ENCODE assay signal across 8 mouse cellular contexts in genomic region chr1:43827763-43828194, GRCm38 (mm10). TPM values are rescaled to one million over a fixed set of nuclear protein-coding genes. Genes with fewer than 3 reads are reported as not detected.
A peak's percentile ranks its signal among the peaks of the same experiment; 100 is the strongest.
DNase-seq lines count a peak whose midpoint lies in the region; ATAC-seq lines count a peak whose summit lies in the region.

Uxs1 (minus strand) TSS chr1:43827800.

- ATAC-seq in megakaryocyte progenitor cell, adult 5-6 weeks (replicated peaks; ENCODE audit: poor library complexity), result peak; percentile 90

- DNase-seq in adipocyte (ENCODE audit: low spot score), result peak; percentile 98
- DNase-seq in embryo, embryonic 10 days (ENCODE audit: low spot score), result peak; percentile 99
- DNase-seq in gastrocnemius, postnatal 10 days, result peak; percentile 96
- DNase-seq in induced T-regulatory cell, adult 2 months (ENCODE audit: low read depth), result peak; percentile 98
- DNase-seq in left cerebral cortex, adult 9 months (ENCODE audit: low spot score in 2 of 2), result peak; percentile 98 to 99
- peak; percentile 97 for DNase-seq in right cerebral cortex, postnatal 14 days
- peak; percentile 96 to 98 for DNase-seq in urinary bladder, postnatal 36 days (ENCODE audit: low spot score in 2 of 2)

RNA-seq across cellular contexts. Expression of gene Uxs1, which starts in this region (rescaled TPM):
- total RNA-seq in gastrocnemius, postnatal 10 days (2021), result 10 to 100 TPM; 14.9 to 16.2 TPM
- total RNA-seq in megakaryocyte progenitor cell, adult 5-6 weeks (2015), result 28.0 and 32.7 TPM in 2 replicates
- total RNA-seq in megakaryocyte progenitor cell, adult 5-6 weeks (2017), result 30.7 and 49.6 TPM in 2 replicates

Comparison
In these comparisons a context has a peak if more than half of its experiments do, and no peak if none do; other contexts are left out.
1. Peak in every context shown above with its lines: DNase-seq and ATAC-seq.